Mouse (Mus musculus): ENCODE results near the gene Zfpm1. TPM values are rescaled to one million over a fixed set of nuclear protein-coding genes. Genes with fewer than 3 reads are reported as not detected.
A peak's percentile ranks its signal among the peaks of the same experiment; 100 is the strongest.

Zfpm1 gene
- polyA plus RNA-seq, 1 experiment: 20.7 TPM

- no peak overlapping the region for H3ac ChIP-seq (ENCODE audit: control insufficient read depth, insufficient read length, low read depth)
- no peaks in the 10 kb centered on the region for H3K27me3 ChIP-seq (ENCODE audit: control insufficient read depth, insufficient read depth, insufficient read length)
- H3K36me3 ChIP-seq (ENCODE audit: control insufficient read depth, insufficient read depth): no peaks in the 10 kb centered on the region
- no peak overlapping the region for H3K4me3 ChIP-seq (ENCODE audit: insufficient read depth, poor library complexity, severe bottlenecking)
- peaks cover 34% of the 10 kb centered on the region for H3K79me2 ChIP-seq (ENCODE audit: control insufficient read depth, insufficient read depth)
- peaks cover 1% of the 10 kb centered on the region for H3K79me3 ChIP-seq (ENCODE audit: low read depth)
- TF ChIP-seq FOSL1 (IDR thresholded peaks at IDR 0.05; ENCODE audit: insufficient read depth, low read length, poor library complexity, severe bottlenecking) (peak; percentile 29), CEBPB (IDR thresholded peaks at IDR 0.05; ENCODE audit: low read depth) (no peak), MYOG (IDR thresholded peaks at IDR 0.05; ENCODE audit: control insufficient read depth, extremely low read depth, insufficient read length) (no peak), MAX (IDR thresholded peaks at IDR 0.05) (no peak), MYOD1 (IDR thresholded peaks at IDR 0.05; ENCODE audit: control insufficient read depth, insufficient read length, low read depth) (peak; percentile 25)
Observed at GRCm38 (mm10) chr8:122285727-122286126, 3.8 kb downstream of the Zfpm1 start.

GRCm38 (mm10) chr8:122286899-122287298 lies 5.0 kb downstream of the Zfpm1 start:
- Histone ChIP-seq H3ac (ENCODE audit: control insufficient read depth, insufficient read length, low read depth) (no peak overlapping the region), H3K79me3 (ENCODE audit: low read depth) (peaks cover 1% of the 10 kb centered on the region), H3K27me3 (ENCODE audit: control insufficient read depth, insufficient read depth, insufficient read length) (no peaks in the 10 kb centered on the region), H3K36me3 (ENCODE audit: control insufficient read depth, insufficient read depth) (no peaks in the 10 kb centered on the region), H3K4me3 (ENCODE audit: insufficient read depth, poor library complexity, severe bottlenecking) (no peak overlapping the region), H3K79me2 (ENCODE audit: control insufficient read depth, insufficient read depth) (peaks cover 34% of the 10 kb centered on the region)
- TF ChIP-seq MYOG (IDR thresholded peaks at IDR 0.05; ENCODE audit: control insufficient read depth, extremely low read depth, insufficient read length): no peak
- no peak for TF ChIP-seq CTCF (IDR thresholded peaks at IDR 0.05; ENCODE audit: control insufficient read depth, insufficient read depth, insufficient read length)
- no peak for TF ChIP-seq USF1 (IDR thresholded peaks at IDR 0.05; ENCODE audit: low read depth)
- TF ChIP-seq CEBPB (IDR thresholded peaks at IDR 0.05; ENCODE audit: low read depth): no peak
- no peak for TF ChIP-seq MYOD1 (IDR thresholded peaks at IDR 0.05; ENCODE audit: control insufficient read depth, insufficient read length, low read depth)

DNA sequence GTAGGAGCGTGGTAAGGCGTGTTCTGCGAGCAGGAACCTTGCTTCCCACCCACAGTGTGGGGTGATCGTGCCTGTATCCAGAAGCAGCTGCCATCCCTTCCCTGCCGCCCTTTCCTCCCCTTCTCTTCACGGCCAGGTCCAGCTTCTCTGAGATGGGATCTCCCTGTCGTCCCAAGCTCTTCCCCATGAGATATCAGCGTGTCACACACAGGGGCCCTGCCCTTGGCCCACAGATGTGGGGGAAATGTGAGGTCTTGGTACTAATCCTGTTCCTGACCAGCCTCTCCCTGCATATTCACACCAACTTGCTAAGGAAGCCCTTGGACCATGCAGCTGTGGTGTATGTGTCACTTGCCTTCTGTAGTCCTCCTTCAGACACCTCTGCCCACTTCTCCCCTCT lies 5.8 kb downstream of the Zfpm1 start:
- no peak overlapping the region for H3ac ChIP-seq (ENCODE audit: control insufficient read depth, insufficient read length, low read depth)
- H3K36me3 ChIP-seq (ENCODE audit: control insufficient read depth, insufficient read depth): no peaks in the 10 kb centered on the region
- H3K79me2 ChIP-seq (ENCODE audit: control insufficient read depth, insufficient read depth): peaks cover 38% of the 10 kb centered on the region
- no peak overlapping the region for H3K4me3 ChIP-seq (ENCODE audit: insufficient read depth, poor library complexity, severe bottlenecking)
- H3K27me3 ChIP-seq (ENCODE audit: control insufficient read depth, insufficient read depth, insufficient read length): no peaks in the 10 kb centered on the region
- H3K79me3 ChIP-seq (ENCODE audit: low read depth): peaks cover 4% of the 10 kb centered on the region
- TF ChIP-seq CTCF (IDR thresholded peaks at IDR 0.05; ENCODE audit: control insufficient read depth, insufficient read depth, insufficient read length): no peak
- TF ChIP-seq MYOD1 (IDR thresholded peaks at IDR 0.05; ENCODE audit: control insufficient read depth, insufficient read length, low read depth): no peak

DNA sequence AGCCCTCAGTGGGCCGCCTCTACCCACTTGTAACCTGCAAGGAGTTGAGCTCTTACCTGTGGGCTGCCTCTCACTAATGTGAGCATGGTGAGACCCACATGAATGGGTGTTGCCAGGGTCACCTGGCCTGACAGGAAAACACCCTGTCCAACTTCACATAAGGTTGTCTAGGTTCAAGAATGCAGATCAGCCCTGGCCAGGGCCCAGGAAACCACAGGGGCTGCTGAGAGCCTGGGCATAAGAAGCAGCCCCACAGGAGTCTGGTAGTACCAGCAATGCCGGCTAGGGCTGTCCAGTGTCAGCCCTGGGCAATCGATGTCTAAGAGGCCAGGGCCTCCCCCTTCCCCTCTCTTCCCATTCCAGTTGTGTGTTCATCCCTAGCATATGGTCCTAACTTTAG lies 6.4 kb downstream of the Zfpm1 start:
- peaks cover 38% of the 10 kb centered on the region for H3K79me2 ChIP-seq (ENCODE audit: control insufficient read depth, insufficient read depth)
- H3K79me3 ChIP-seq (ENCODE audit: low read depth): peaks cover 4% of the 10 kb centered on the region
- H3K27me3 ChIP-seq (ENCODE audit: control insufficient read depth, insufficient read depth, insufficient read length): no peaks in the 10 kb centered on the region
- H3ac ChIP-seq (ENCODE audit: control insufficient read depth, insufficient read length, low read depth): no peak overlapping the region
- TF ChIP-seq FOSL1 (IDR thresholded peaks at IDR 0.05; ENCODE audit: insufficient read depth, low read length, poor library complexity, severe bottlenecking) (no peak), MYOG (IDR thresholded peaks at IDR 0.05; ENCODE audit: control insufficient read depth, extremely low read depth, insufficient read length) (no peak), CEBPB (IDR thresholded peaks at IDR 0.05; ENCODE audit: low read depth) (no peak), MYOD1 (IDR thresholded peaks at IDR 0.05; ENCODE audit: control insufficient read depth, insufficient read length, low read depth) (no peak), USF1 (IDR thresholded peaks at IDR 0.05; ENCODE audit: low read depth) (no peak), MAX (IDR thresholded peaks at IDR 0.05) (no peak), CTCF (IDR thresholded peaks at IDR 0.05; ENCODE audit: control insufficient read depth, insufficient read depth, insufficient read length) (no peak)
- H3K36me3 ChIP-seq (ENCODE audit: control insufficient read depth, insufficient read depth): no peaks in the 10 kb centered on the region
- H3K4me3 ChIP-seq (ENCODE audit: insufficient read depth, poor library complexity, severe bottlenecking): no peak overlapping the region

- Histone ChIP-seq H3K4me3 (ENCODE audit: insufficient read depth, poor library complexity, severe bottlenecking) (no peak overlapping the region), H3K36me3 (ENCODE audit: control insufficient read depth, insufficient read depth) (no peaks in the 10 kb centered on the region), H3K79me2 (ENCODE audit: control insufficient read depth, insufficient read depth) (peaks cover 40% of the 10 kb centered on the region), H3K79me3 (ENCODE audit: low read depth) (peaks cover 3% of the 10 kb centered on the region), H3ac (ENCODE audit: control insufficient read depth, insufficient read length, low read depth) (no peak overlapping the region), H3K27me3 (ENCODE audit: control insufficient read depth, insufficient read depth, insufficient read length) (no peaks in the 10 kb centered on the region)
- TF ChIP-seq MYOD1 (IDR thresholded peaks at IDR 0.05; ENCODE audit: control insufficient read depth, insufficient read length, low read depth): no peak
- no peak for TF ChIP-seq MAX (IDR thresholded peaks at IDR 0.05)
- no peak for TF ChIP-seq CEBPB (IDR thresholded peaks at IDR 0.05; ENCODE audit: low read depth)
- TF ChIP-seq USF1 (IDR thresholded peaks at IDR 0.05; ENCODE audit: low read depth): no peak
- no peak for TF ChIP-seq CTCF (IDR thresholded peaks at IDR 0.05; ENCODE audit: control insufficient read depth, insufficient read depth, insufficient read length)
- TF ChIP-seq FOSL1 (IDR thresholded peaks at IDR 0.05; ENCODE audit: insufficient read depth, low read length, poor library complexity, severe bottlenecking): no peak
- TF ChIP-seq MYOG (IDR thresholded peaks at IDR 0.05; ENCODE audit: control insufficient read depth, extremely low read depth, insufficient read length): no peak
Observed at GRCm38 (mm10) chr8:122291075-122291474, 9.1 kb downstream of the Zfpm1 start.

GRCm38 (mm10) chr8:122291549-122291948 lies 9.6 kb downstream of the Zfpm1 start:
- H3K4me3 ChIP-seq (ENCODE audit: insufficient read depth, poor library complexity, severe bottlenecking): no peak overlapping the region

More at GRCm38 (mm10) chr8:122291549-122291948, 9.6 kb downstream of the Zfpm1 start:
- H3K27me3 ChIP-seq (ENCODE audit: control insufficient read depth, insufficient read depth, insufficient read length): no peaks in the 10 kb centered on the region
- peaks cover 37% of the 10 kb centered on the region for H3K79me2 ChIP-seq (ENCODE audit: control insufficient read depth, insufficient read depth)
- TF ChIP-seq FOSL1 (IDR thresholded peaks at IDR 0.05; ENCODE audit: insufficient read depth, low read length, poor library complexity, severe bottlenecking): no peak
- no peak for TF ChIP-seq MAX (IDR thresholded peaks at IDR 0.05)
- no peak for TF ChIP-seq CTCF (IDR thresholded peaks at IDR 0.05; ENCODE audit: control insufficient read depth, insufficient read depth, insufficient read length)
- TF ChIP-seq USF1 (IDR thresholded peaks at IDR 0.05; ENCODE audit: low read depth): no peak
- TF ChIP-seq CEBPB (IDR thresholded peaks at IDR 0.05; ENCODE audit: low read depth): no peak
- no peak overlapping the region for H3ac ChIP-seq (ENCODE audit: control insufficient read depth, insufficient read length, low read depth)
- H3K79me3 ChIP-seq (ENCODE audit: low read depth): peaks cover 3% of the 10 kb centered on the region
- H3K36me3 ChIP-seq (ENCODE audit: control insufficient read depth, insufficient read depth): no peaks in the 10 kb centered on the region

Measured in C2C12 (cell line).